In genomic region chr11:97562536-97562935, GRCm38 (mm10) we compare ENCODE assay signal across 22 mouse cellular contexts. TPM values are rescaled to one million over a fixed set of nuclear protein-coding genes. Genes with fewer than 3 reads are reported as not detected.
A peak's percentile ranks its signal among the peaks of the same experiment; 100 is the strongest.
DNase-seq lines count a peak whose midpoint lies in the region.
"Had no signal": no experiment of that assay in that cellular context is flagged by ENCODE, and none has a peak within 500 bp of the region (broad histone marks: within the 10 kb centered on the region; RNA-seq: fewer than 3 reads in every experiment).

No protein-coding gene starts in this region.

- 17% methylated on average over 3 of the region's 3 CpGs for whole genome bisulfite sequencing in heart, embryonic 10.5 days

- no peak for DNase-seq in heart, embryonic 10.5 days (ENCODE audit: low spot score)
- DNase-seq in heart, postnatal 4 days: no peak
- DNase-seq in 3T3-L1 (ENCODE audit: low read depth, low spot score): peak; percentile 35
- DNase-seq in 416B (ENCODE audit: low read depth): peak; percentile 69
- peak; percentile 83 for DNase-seq in adrenal gland, postnatal 14 days
- no peak for DNase-seq in right cerebral cortex, postnatal 4 days
- DNase-seq in kidney, adult 8-10 months: no peak
- DNase-seq: cerebellum, postnatal 10 days; gastrocnemius, adult 2 months; heart, postnatal 14 days; kidney, adult 11 months; liver, postnatal 0 days; lung, postnatal 36 days; thymus, postnatal 4 days had no signal

- H3K9me3 ChIP-seq in heart, embryonic 10.5 days: no peaks in the 10 kb centered on the region
- H3K9me3 ChIP-seq: forebrain, embryonic 10.5 days; G1E; heart, embryonic 12.5 days; limb, embryonic 10.5 days; neural tube, embryonic 12.5 days had no signal

- no peak overlapping the region for H3K27ac ChIP-seq in heart, embryonic 10.5 days
- H3K27ac ChIP-seq: forebrain, embryonic 10.5 days; gastrocnemius, adult 2 months; hindbrain, postnatal 0 days; kidney, postnatal 0 days; limb, embryonic 10.5 days; neural tube, embryonic 12.5 days had no signal

- no peaks in the 10 kb centered on the region for H3K36me3 ChIP-seq in heart, embryonic 10.5 days
- H3K36me3 ChIP-seq: forebrain, embryonic 10.5 days; G1E; heart, embryonic 12.5 days; limb, embryonic 10.5 days; neural tube, embryonic 12.5 days had no signal

- H3K4me3 ChIP-seq in heart, embryonic 10.5 days: 0 out of 2 replicates have a peak overlapping the region, but pooled peaks have one; percentile 3
- H3K4me3 ChIP-seq: forebrain, embryonic 10.5 days; gastrocnemius, adult 2 months; heart, embryonic 12.5 days; limb, embryonic 10.5 days; neural tube, embryonic 12.5 days had no signal

- peaks cover 99% of the 10 kb centered on the region for H3K27me3 ChIP-seq in heart, embryonic 10.5 days (ENCODE audit: insufficient read depth, poor library complexity, severe bottlenecking)

- H3K4me1 ChIP-seq in heart, embryonic 10.5 days: peaks cover 78% of the 10 kb centered on the region

RNA-seq across cellular contexts. Expression of gene Srcin1, which starts 13.4 kb away (rescaled TPM):
- 0.05 and 0.14 TPM in 2 replicates for polyA plus RNA-seq in heart, embryonic 10.5 days (2016; fragmentation: Nextera tagmentation; extraction: Ambion mirVana)
- under 1 TPM; 0.12 to 0.23 TPM for total RNA-seq in heart, postnatal 4 days (2021)
- total RNA-seq in adrenal gland, postnatal 14 days (2021): 9.2 and 10.1 TPM in 2 replicates
- total RNA-seq: megakaryocyte-erythroid progenitor cell, adult 5-6 weeks had no signal
- polyA plus RNA-seq: heart, embryonic 12.5 days had no signal

Comparison
In these comparisons a context has a peak if more than half of its experiments do, and no peak if none do; other contexts are left out.
1. DNase-seq: peak in 3T3-L1 (single experiment), 416B (single experiment) and adrenal gland, postnatal 14 days (single experiment); none in heart, embryonic 10.5 days (single experiment), heart, postnatal 4 days (single experiment), right cerebral cortex, postnatal 4 days (single experiment) and kidney, adult 8-10 months (0 of 2).